ENCODE assay signal across 8 mouse cellular contexts in the genomic region with DNA sequence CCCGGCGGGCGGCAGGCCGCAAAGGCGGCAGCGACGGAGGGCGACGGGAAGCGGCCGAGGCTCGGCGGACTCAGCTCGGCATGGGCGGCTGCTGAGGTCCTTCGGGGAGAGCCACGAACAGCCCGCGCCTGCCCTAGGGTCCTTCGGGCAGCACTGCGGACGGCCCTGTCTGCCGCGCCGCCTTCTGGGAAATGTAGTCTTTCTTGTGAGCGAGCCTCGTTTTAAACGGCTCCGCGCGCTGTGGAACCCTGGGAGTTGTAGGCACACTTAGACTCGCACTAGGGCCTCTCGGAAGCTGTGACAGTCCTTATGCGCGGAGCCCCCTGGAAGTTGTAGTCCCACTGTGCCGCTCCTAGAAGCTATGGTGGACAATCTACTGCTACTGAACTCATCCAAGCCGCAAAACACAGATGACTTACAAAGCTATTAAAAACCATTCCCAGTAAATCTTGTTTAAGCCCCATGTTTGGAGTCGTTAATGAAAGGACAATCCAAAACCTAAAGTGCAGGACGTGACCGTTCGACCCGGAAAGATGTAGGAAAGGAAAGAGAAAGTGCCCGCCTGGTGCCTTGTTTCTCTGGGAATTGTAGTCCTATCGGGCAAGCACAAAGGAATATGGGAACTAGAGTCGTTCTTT. TPM values are rescaled to one million over a fixed set of nuclear protein-coding genes. Genes with fewer than 3 reads are reported as not detected.
A peak's percentile ranks its signal among the peaks of the same experiment; 100 is the strongest.
DNase-seq lines count a peak whose midpoint lies in the region; ATAC-seq lines count a peak whose summit lies in the region.

A gene (minus strand): TSS at position 129 of the 638 bp plus-strand sequence.

- H3K4me2 ChIP-seq in lung, embryonic 16.5 days (ENCODE audit: low read depth, low read length), result peak within 1 kb of the TSS; percentile 96

- peak within 1 kb of the TSS; percentile 77 for H3K4me3 ChIP-seq in lung, embryonic 16.5 days (ENCODE audit: low read length)

- H3K27me3 ChIP-seq in lung, embryonic 16.5 days (ENCODE audit: control insufficient read depth, insufficient read depth, low read depth, low read length), result no peaks in the 10 kb centered on the region

- H3K4me1 ChIP-seq in lung, embryonic 16.5 days (replicated peaks; ENCODE audit: control insufficient read depth, insufficient read depth, low read length), result peaks cover 13% of the 10 kb centered on the region

- peak within 1 kb of the TSS; percentile 86 for H3K9ac ChIP-seq in lung, embryonic 16.5 days (ENCODE audit: low read length)

- ATAC-seq in hematopoietic stem cell, adult 5-6 weeks (replicated peaks in 1 of 2; ENCODE audit: insufficient read depth in 1 of 2, low FRiP score in 2 of 2, low TSS enrichment in 1 of 2, low read depth in 1 of 2, poor library complexity in 2 of 2, severe bottlenecking in 2 of 2), result peak; percentile 82 to 86
- ATAC-seq in lung, embryonic 16.5 days (ENCODE audit: low read depth), result peak; percentile 97

- peak within 1 kb of the TSS; percentile 80 for H3K27ac ChIP-seq in lung, embryonic 16.5 days (ENCODE audit: low read length)

- DNase-seq in MEL-GATA-1-ER (ENCODE audit: extremely low read depth, low read depth), result peak; percentile 97
- DNase-seq in cerebellum, adult 8-10 months, result peak; percentile 97
- peak; percentile 99 for DNase-seq in forelimb bud, embryonic 11.5 days (ENCODE audit: low read depth, low spot score)
- DNase-seq in layer of hippocampus, adult 9-10 months (ENCODE audit: low spot score), result peak; percentile 97
- peak; percentile 94 for DNase-seq in ovary, postnatal 10 days (ENCODE audit: low spot score)
- peak; percentile 96 to 97 for DNase-seq in thymus, postnatal 10 days (ENCODE audit: low spot score in 2 of 2)

- H3K9me3 ChIP-seq in lung, embryonic 16.5 days (ENCODE audit: control insufficient read depth, low read length), result no peaks in the 10 kb centered on the region

- H3K36me3 ChIP-seq in lung, embryonic 16.5 days (ENCODE audit: control insufficient read depth, insufficient read depth, low read length), result peaks cover 19% of the 10 kb centered on the region

- WGBS in lung, embryonic 16.5 days, result under 1% methylated on average over 41 of the region's 45 CpGs

RNA-seq across cellular contexts. Expression of the gene that starts here (rescaled TPM):
- 39.1 and 41.4 TPM in 2 replicates for total RNA-seq in hematopoietic stem cell, adult 5-6 weeks (2017)
- polyA plus RNA-seq in lung, embryonic 16.5 days (2015; fragmentation: Nextera tagmentation; extraction: Ambion mirVana), result 82.9 and 83.6 TPM in 2 replicates

Comparison
In these comparisons a context has a peak if more than half of its experiments do, and no peak if none do; other contexts are left out.
1. Peak in every context shown above with its lines: DNase-seq, ATAC-seq, H3K4me3 ChIP-seq and H3K27ac ChIP-seq.